Mouse (Mus musculus) G1E (cell line): ENCODE results near the gene Cdh13. TPM values are rescaled to one million over a fixed set of nuclear protein-coding genes. Genes with fewer than 3 reads are reported as not detected.

Source experiments
- ATAC-seq: 2 replicates; pipeline ENCODE4 v1.8.0; 2016; ENCODE audit warnings: mild to moderate bottlenecking; ENCODE audit not compliant: insufficient number of reproducible peaks, poor library complexity, low FRiP score, severe bottlenecking; ENCODE audit errors: extremely low read depth
- DNase-seq: peaks from one replicate; pipeline ENCODE4 v3.0.0; 2012; ENCODE audit warnings: low spot score
- H3K27me3 ChIP-seq: 2 replicates; pipeline ENCODE4 v1.6.1; 2012; ENCODE audit warnings: mild to moderate bottlenecking, low read length, inconsistent platforms; ENCODE audit not compliant: insufficient read depth
- H3K36me3 ChIP-seq: replicated peaks from 2 replicates; pipeline ENCODE3; 2012; ENCODE audit warnings: mild to moderate bottlenecking, inconsistent platforms
- H3K4me1 ChIP-seq: 2 replicates; pipeline ENCODE4 v1.6.1; 2012; ENCODE audit warnings: low read depth, low read length, inconsistent platforms, mixed read lengths; ENCODE audit not compliant: insufficient read depth
- H3K4me3 ChIP-seq: 2 replicates; pipeline ENCODE4 v1.5.1; 2012; ENCODE audit warnings: low read depth, mild to moderate bottlenecking, inconsistent platforms, low read length, moderate library complexity, mixed read lengths
- H3K9me3 ChIP-seq: replicated peaks from 2 replicates; pipeline ENCODE4 v1.6.1; 2012; ENCODE audit warnings: inconsistent platforms
- CTCF ChIP-seq: IDR thresholded peaks from 2 replicates; pipeline ENCODE4 v1.5.1; 2012; ENCODE audit warnings: low read depth, low read length, inconsistent platforms, mixed read lengths
- GATA1 ChIP-seq: IDR thresholded peaks from 2 replicates; pipeline ENCODE4 v1.6.1; 2012; ENCODE audit warnings: borderline replicate concordance, low read length, inconsistent platforms, mixed read lengths
- GATA2 ChIP-seq: IDR thresholded peaks from 2 replicates; pipeline ENCODE4 v1.6.1; 2012; ENCODE audit warnings: low read depth, low read length, inconsistent platforms, borderline replicate concordance
- POLR2AphosphoS5 ChIP-seq: IDR thresholded peaks from 2 replicates; pipeline ENCODE4 v1.6.1; 2012; ENCODE audit warnings: low read depth, low read length, inconsistent platforms; ENCODE audit not compliant: insufficient replicate concordance
- TAL1 ChIP-seq: conservative IDR thresholded peaks from 2 replicates; pipeline ENCODE4 v1.6.1; 2012; ENCODE audit warnings: low read depth, low read length, inconsistent platforms, mixed read lengths
- polyA plus RNA-seq: library from polyadenylated mRNA; stranded (reverse); fragments of >175 nt; gene quantifications from 2 replicates; pipeline ENCODE4 v1.2.3, GENCODE M21; 2012
- total RNA-seq, 2 experiments: library from RNA; stranded (forward) in 1 of 2; stranded (reverse) in 1 of 2; fragments of 200-1000 nt in 1 of 2; fragments of >200 nt in 1 of 2; fragmentation: Nextera tagmentation in 1 of 2; gene quantifications; 2 replicates each; pipeline ENCODE4 v1.2.3; 2014 to 2017

Cdh13 gene
- total and polyA plus RNA-seq, 3 experiments: 0.22 TPM; not detected in 2

- TF ChIP-seq GATA2 (no peak), TAL1 (no peak), CTCF (no peak), GATA1 (no peak), POLR2AphosphoS5 (no peak)
- Histone ChIP-seq H3K9me3 (peaks cover 89% of the 10 kb centered on the region), H3K4me3 (no peak overlapping the region), H3K4me1 (no peaks in the 10 kb centered on the region), H3K27me3 (no peaks in the 10 kb centered on the region), H3K36me3 (no peaks in the 10 kb centered on the region)
- ATAC-seq (no peak), DNase-seq (no peak)
Measured at GRCm38 (mm10) chr8:118314188-118314563, 30.6 kb downstream of the Cdh13 start.

GRCm38 (mm10) chr8:118314932-118315331 is 31.4 kb downstream of the Cdh13 start:
- Histone ChIP-seq H3K36me3 (no peaks in the 10 kb centered on the region), H3K4me3 (no peak overlapping the region), H3K9me3 (peaks cover 83% of the 10 kb centered on the region), H3K4me1 (no peaks in the 10 kb centered on the region), H3K27me3 (no peaks in the 10 kb centered on the region)
- DNase-seq (no peak), ATAC-seq (no peak)
- TF ChIP-seq CTCF (no peak), GATA2 (no peak), TAL1 (no peak), GATA1 (no peak), POLR2AphosphoS5 (no peak)

GRCm38 (mm10) chr8:118316440-118316839 is 32.9 kb downstream of the Cdh13 start:
- TF ChIP-seq TAL1: no peak
- no peak for TF ChIP-seq POLR2AphosphoS5
- no peak for TF ChIP-seq GATA1
- TF ChIP-seq CTCF: no peak
- TF ChIP-seq GATA2: no peak
- H3K27me3 ChIP-seq: no peaks in the 10 kb centered on the region
- DNase-seq (no peak), ATAC-seq (no peak)
- no peaks in the 10 kb centered on the region for H3K4me1 ChIP-seq
- H3K4me3 ChIP-seq: no peak overlapping the region
- no peaks in the 10 kb centered on the region for H3K36me3 ChIP-seq
- peaks cover 81% of the 10 kb centered on the region for H3K9me3 ChIP-seq

GRCm38 (mm10) chr8:118320566-118320965 is 37.0 kb downstream of the Cdh13 start:
- Histone ChIP-seq H3K4me3 (no peak overlapping the region), H3K9me3 (peaks cover 77% of the 10 kb centered on the region), H3K4me1 (no peaks in the 10 kb centered on the region), H3K27me3 (no peaks in the 10 kb centered on the region), H3K36me3 (no peaks in the 10 kb centered on the region)
- ATAC-seq (no peak), DNase-seq (no peak)
- TF ChIP-seq GATA2: no peak
- TF ChIP-seq GATA1: no peak
- no peak for TF ChIP-seq POLR2AphosphoS5
- TF ChIP-seq TAL1: no peak
- TF ChIP-seq CTCF: no peak

GRCm38 (mm10) chr8:118323421-118323820 is 39.9 kb downstream of the Cdh13 start:
- Histone ChIP-seq H3K36me3 (no peaks in the 10 kb centered on the region), H3K4me1 (no peaks in the 10 kb centered on the region), H3K9me3 (peaks cover 62% of the 10 kb centered on the region), H3K27me3 (no peaks in the 10 kb centered on the region), H3K4me3 (no peak overlapping the region)
- DNase-seq: no peak
- ATAC-seq: no peak
- TF ChIP-seq TAL1 (no peak), GATA1 (no peak), GATA2 (no peak), CTCF (no peak), POLR2AphosphoS5 (no peak)

GRCm38 (mm10) chr8:118334933-118335332 is 51.4 kb downstream of the Cdh13 start:
- H3K27me3 ChIP-seq: no peaks in the 10 kb centered on the region
- H3K4me3 ChIP-seq: no peak overlapping the region
- no peak for DNase-seq
- peaks cover 75% of the 10 kb centered on the region for H3K9me3 ChIP-seq
- no peaks in the 10 kb centered on the region for H3K36me3 ChIP-seq
- H3K4me1 ChIP-seq: no peaks in the 10 kb centered on the region
- TF ChIP-seq GATA1: no peak
- TF ChIP-seq GATA2: no peak
- no peak for TF ChIP-seq POLR2AphosphoS5
- TF ChIP-seq CTCF: no peak
- no peak for TF ChIP-seq TAL1
- no peak for ATAC-seq

- Histone ChIP-seq H3K36me3 (no peaks in the 10 kb centered on the region), H3K27me3 (no peaks in the 10 kb centered on the region), H3K4me3 (no peak overlapping the region), H3K4me1 (no peaks in the 10 kb centered on the region), H3K9me3 (peaks cover 92% of the 10 kb centered on the region)
- ATAC-seq (no peak), DNase-seq (no peak)
- no peak for TF ChIP-seq GATA2
- no peak for TF ChIP-seq CTCF
- no peak for TF ChIP-seq TAL1
- no peak for TF ChIP-seq POLR2AphosphoS5
Measured at GRCm38 (mm10) chr8:118339711-118340110, 56.2 kb downstream of the Cdh13 start.
